Mouse (Mus musculus) embryonic facial prominence, embryonic 10.5 days (tissue): Measurements from ENCODE around the gene Trip10. TPM values are rescaled to one million over a fixed set of nuclear protein-coding genes. Genes with fewer than 3 reads are reported as not detected.
A peak's percentile ranks its signal among the peaks of the same experiment; 100 is the strongest.

Source experiments
- DNase-seq: peaks from one replicate; pipeline ENCODE4 v3.0.0-alpha.2; 2017; ENCODE audit warnings: low spot score
- H3K27ac ChIP-seq: fragments of 300-500 bp; sonication (generic); replicated peaks from 2 replicates; pipeline ENCODE4 v1.5.1; 2016; ENCODE audit warnings: mild to moderate bottlenecking
- H3K27me3 ChIP-seq: fragments of 300-500 bp; sonication (generic); replicated peaks from 2 replicates; pipeline ENCODE4 v1.6.1; 2016; ENCODE audit warnings: low read depth, mild to moderate bottlenecking; ENCODE audit not compliant: poor library complexity, severe bottlenecking
- H3K36me3 ChIP-seq: fragments of 300-500 bp; sonication (generic); replicated peaks from 2 replicates; pipeline ENCODE4 v1.6.1; 2016; ENCODE audit warnings: mild to moderate bottlenecking, moderate library complexity
- H3K4me1 ChIP-seq: fragments of 300-500 bp; sonication (generic); 2 replicates; pipeline ENCODE4 v1.6.1; 2016
- H3K4me3 ChIP-seq: fragments of 300-500 bp; sonication (generic); 2 replicates; pipeline ENCODE4 v1.5.1; 2016; ENCODE audit warnings: mild to moderate bottlenecking, moderate library complexity
- H3K9me3 ChIP-seq: fragments of 300-500 bp; sonication (generic); 2 replicates; pipeline ENCODE4 v1.6.1; 2016; ENCODE audit warnings: mild to moderate bottlenecking
- WGBS: fragments of 180-500 bp; shearing (Covaris S2); methylation state at CpG from one replicate; pipeline ENCODE4 v1.1.7; 2016; 5-methylcytosine and 5-hydroxymethylcytosine counted together
- polyA plus RNA-seq: library from polyadenylated mRNA; unstranded; fragments of >200 nt; fragmentation: Nextera tagmentation; extraction: Ambion mirVana; gene quantifications from 2 replicates; pipeline ENCODE4 v1.2.1, GENCODE M21; 2016

Gene Trip10
- polyA plus RNA-seq, result 37.4 and 42.2 TPM in 2 replicates

DNA sequence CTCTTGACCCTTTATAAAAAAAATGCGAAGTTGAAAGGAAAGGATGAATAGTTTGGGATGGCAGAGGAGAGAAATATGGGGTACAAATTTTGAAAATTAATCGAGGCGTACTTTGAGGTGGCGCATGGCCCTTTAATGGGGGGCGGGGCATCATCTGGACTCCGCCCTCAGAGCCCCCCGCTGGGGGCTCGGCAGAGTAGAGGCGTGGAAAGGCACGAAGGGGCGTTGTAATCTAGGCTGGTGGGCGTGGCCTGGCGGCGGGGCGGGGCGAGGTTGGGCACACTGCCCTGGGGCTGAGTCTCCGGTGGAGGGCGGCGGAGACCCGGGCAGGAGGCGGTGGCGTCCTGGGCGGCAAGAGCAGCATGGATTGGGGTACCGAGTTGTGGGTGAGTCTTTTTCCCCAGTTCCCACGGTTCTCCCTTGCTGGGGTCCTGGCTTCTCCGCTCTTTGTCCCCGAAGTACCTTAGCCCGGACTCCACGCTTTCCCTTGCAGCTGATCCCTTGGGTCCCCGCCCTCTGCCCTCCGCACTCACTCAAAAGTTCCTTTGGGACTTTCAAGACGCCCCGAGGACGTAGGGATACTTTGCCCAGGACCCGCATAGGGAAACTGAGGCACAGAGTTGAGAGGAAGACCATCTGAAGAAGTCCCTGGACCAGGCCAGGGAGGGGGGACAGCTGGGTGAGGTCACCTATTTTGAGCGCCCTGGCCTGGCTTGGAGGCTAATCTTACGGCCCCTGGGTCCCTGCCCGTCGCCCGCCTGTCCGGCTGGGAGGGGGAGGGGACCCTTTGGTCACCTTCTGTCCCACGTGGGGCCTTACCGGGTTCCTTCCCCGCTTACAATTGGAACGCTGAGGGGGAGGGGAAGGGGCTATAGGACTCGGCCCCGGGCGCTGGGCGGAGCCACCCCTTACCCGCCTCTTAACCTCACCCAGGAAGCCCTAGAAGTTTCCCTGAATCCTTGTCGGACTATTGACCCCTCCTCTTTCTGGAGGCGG, at the start of gene Trip10:
Gene Trip10 (plus strand): TSS at position 270 of the 996 bp plus-strand sequence.
- peak within 1 kb of the TSS; percentile 82 for H3K4me3 ChIP-seq
- no peaks in the 10 kb centered on the region for H3K9me3 ChIP-seq
- peaks cover 23% of the 10 kb centered on the region for H3K36me3 ChIP-seq
- peak; percentile 97 for DNase-seq
- H3K27me3 ChIP-seq, result no peaks in the 10 kb centered on the region
- WGBS, result under 1% methylated on average over 52 of the region's 52 CpGs
- peak within 1 kb of the TSS; percentile 89 for H3K27ac ChIP-seq
- peaks cover 34% of the 10 kb centered on the region for H3K4me1 ChIP-seq

- 82% methylated on average over 10 of the region's 10 CpGs for WGBS
- Histone ChIP-seq H3K4me3 (no peak overlapping the region), H3K27ac (no peak overlapping the region), H3K27me3 (no peaks in the 10 kb centered on the region), H3K9me3 (no peaks in the 10 kb centered on the region), H3K36me3 (no peaks in the 10 kb centered on the region), H3K4me1 (no peaks in the 10 kb centered on the region)
- DNase-seq, result no peak
These were observed 47.2 kb upstream of the Trip10 start for GRCm38 (mm10) chr17:57201841-57202724.

- H3K27ac ChIP-seq, result no peak overlapping the region
- no peaks in the 10 kb centered on the region for H3K9me3 ChIP-seq
- no peaks in the 10 kb centered on the region for H3K27me3 ChIP-seq
- DNase-seq, result no peak
- no peak overlapping the region for H3K4me3 ChIP-seq
- no peaks in the 10 kb centered on the region for H3K36me3 ChIP-seq
- no peaks in the 10 kb centered on the region for H3K4me1 ChIP-seq
- 90% methylated on average over 3 of the region's 3 CpGs for WGBS
These were observed 41.3 kb upstream of the Trip10 start for GRCm38 (mm10) chr17:57207938-57208337.

DNA sequence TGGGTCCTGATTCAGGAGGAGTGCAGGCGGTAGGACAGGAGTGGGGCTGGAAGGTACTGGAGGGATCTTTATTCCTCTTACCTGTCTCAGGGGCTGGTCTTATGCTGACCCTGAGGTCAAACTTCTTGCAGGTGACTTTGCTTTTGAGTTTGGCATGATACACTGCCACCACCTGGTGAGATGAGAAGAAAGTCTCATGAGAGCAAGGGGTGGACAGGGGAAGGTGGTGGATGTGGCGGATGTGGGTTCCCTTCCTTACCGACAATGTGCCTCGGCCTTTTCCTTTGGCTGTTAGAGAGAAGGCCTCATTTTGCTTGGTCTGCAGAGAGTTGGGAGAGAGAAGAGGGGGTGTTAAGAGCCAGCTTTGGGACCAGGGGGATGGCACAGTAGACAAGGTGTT, 39.9 kb upstream of the Trip10 start:
- no peak for DNase-seq
- no peaks in the 10 kb centered on the region for H3K36me3 ChIP-seq
- no peak overlapping the region for H3K4me3 ChIP-seq
- no peaks in the 10 kb centered on the region for H3K4me1 ChIP-seq
- no peaks in the 10 kb centered on the region for H3K9me3 ChIP-seq
- no peaks in the 10 kb centered on the region for H3K27me3 ChIP-seq
- no peak overlapping the region for H3K27ac ChIP-seq
- 75% methylated on average over 4 of the region's 4 CpGs for WGBS

DNA sequence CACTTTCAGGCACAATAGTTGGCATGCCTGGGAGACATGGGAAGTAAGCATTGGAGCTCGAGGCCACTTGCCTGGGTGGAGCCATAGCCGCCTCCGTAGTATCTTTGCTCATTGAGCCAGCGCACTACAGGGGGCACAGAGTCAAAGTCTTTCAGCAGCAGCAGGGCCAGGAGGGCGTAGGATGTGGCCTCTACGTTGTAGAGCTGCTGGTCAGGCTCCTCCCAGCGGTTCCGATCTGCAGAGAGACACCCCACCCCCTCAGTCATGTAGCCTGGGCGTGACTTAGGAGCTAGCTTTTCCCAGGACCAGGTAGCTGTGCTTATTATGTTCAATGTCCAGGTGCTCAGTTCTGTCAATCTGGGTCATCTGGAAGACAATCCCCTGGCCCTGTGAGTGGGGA, 37.8 kb upstream of the Trip10 start:
- WGBS, result 66% methylated on average over 9 of the region's 9 CpGs
- no peaks in the 10 kb centered on the region; the same call in 1 of the 2 replicates for H3K27me3 ChIP-seq
- H3K4me1 ChIP-seq, result no peaks in the 10 kb centered on the region
- no peaks in the 10 kb centered on the region for H3K9me3 ChIP-seq
- no peaks in the 10 kb centered on the region for H3K36me3 ChIP-seq
- H3K27ac ChIP-seq, result no peak overlapping the region
- H3K4me3 ChIP-seq, result no peak overlapping the region
- no peak for DNase-seq

- no peaks in the 10 kb centered on the region for H3K9me3 ChIP-seq
- DNase-seq, result no peak
- H3K4me3 ChIP-seq, result no peak overlapping the region
- no peaks in the 10 kb centered on the region for H3K36me3 ChIP-seq
- no peak overlapping the region for H3K27ac ChIP-seq
- H3K27me3 ChIP-seq, result no peaks in the 10 kb centered on the region; the same call in 1 of the 2 replicates
- 47% methylated on average over 13 of the region's 13 CpGs for WGBS
- H3K4me1 ChIP-seq, result no peaks in the 10 kb centered on the region
These were observed 34.4 kb upstream of the Trip10 start for GRCm38 (mm10) chr17:57214676-57215387.

DNA sequence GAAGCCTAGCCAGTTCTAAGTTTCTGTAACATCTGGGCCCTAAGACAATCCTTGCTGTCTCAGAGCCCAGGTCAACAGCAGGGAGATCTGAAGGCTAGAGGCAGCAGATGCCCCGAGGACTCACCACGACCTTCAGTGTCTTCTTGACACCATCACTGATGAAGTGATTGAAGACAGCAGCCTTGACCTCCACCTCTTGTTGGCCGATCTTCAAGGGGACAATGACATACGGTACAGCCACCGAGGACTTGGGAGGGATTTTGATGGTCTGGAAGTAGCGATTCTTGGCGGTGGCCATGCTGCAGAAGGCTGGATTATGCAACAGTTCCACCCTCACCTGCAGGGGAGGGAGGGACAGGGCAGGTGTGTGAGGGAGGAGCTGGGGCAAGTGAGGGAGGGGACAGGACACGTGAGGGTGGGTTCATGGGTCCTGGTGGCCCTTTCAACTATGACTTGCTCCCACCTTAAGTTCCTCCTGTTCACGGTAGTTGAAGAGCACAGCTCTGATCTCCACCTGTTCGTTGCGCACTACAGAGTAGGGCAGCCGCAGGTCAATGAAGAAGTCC, 30.8 kb upstream of the Trip10 start:
- Histone ChIP-seq H3K4me3 (no peak overlapping the region), H3K9me3 (no peaks in the 10 kb centered on the region), H3K27me3 (peaks cover 4% of the 10 kb centered on the region; the same call in 1 of the 2 replicates), H3K27ac (no peak overlapping the region), H3K36me3 (no peaks in the 10 kb centered on the region), H3K4me1 (no peaks in the 10 kb centered on the region)
- DNase-seq, result no peak
- WGBS, result 77% methylated on average over 12 of the region's 12 CpGs

DNA sequence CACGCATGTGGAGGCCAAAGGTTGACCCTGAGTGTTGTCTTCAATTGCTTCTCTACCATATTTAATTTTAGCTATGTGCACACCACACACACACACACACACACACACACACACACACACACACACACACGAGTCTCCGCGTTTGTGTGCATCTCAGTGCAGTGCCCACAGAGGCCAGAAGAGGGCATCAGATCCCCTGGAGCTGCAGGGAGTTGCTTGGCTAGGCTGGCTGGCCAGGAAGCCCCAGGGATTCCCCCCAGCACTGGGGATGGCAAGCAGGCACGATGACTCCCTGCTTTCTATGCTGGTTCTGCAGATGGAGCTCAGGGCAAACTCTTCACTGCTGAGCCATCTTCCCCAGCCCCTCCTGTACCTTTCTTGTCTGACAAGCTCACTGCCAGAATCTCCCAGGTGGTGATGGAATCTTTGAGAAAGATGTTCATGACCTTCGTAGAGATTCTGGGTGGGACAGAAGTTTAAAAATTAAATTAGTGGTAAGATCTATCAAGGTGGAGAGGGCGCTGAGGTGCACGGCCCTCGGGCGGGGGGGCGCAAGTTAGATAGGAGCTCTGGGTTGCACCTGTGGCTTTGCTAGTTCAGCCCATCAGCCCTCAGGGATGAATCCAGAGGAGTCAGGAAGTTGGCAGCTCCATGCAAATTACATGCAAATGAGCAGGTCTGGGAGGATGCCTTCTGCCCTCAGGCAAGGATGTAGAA, 29.9 kb upstream of the Trip10 start:
- Histone ChIP-seq H3K27me3 (peaks cover 4% of the 10 kb centered on the region; the same call in 1 of the 2 replicates), H3K36me3 (no peaks in the 10 kb centered on the region), H3K4me1 (no peaks in the 10 kb centered on the region), H3K4me3 (no peak overlapping the region), H3K9me3 (no peaks in the 10 kb centered on the region), H3K27ac (no peak overlapping the region)
- DNase-seq, result peak; percentile 72
- 21% methylated on average over 11 of the region's 11 CpGs for WGBS

DNA sequence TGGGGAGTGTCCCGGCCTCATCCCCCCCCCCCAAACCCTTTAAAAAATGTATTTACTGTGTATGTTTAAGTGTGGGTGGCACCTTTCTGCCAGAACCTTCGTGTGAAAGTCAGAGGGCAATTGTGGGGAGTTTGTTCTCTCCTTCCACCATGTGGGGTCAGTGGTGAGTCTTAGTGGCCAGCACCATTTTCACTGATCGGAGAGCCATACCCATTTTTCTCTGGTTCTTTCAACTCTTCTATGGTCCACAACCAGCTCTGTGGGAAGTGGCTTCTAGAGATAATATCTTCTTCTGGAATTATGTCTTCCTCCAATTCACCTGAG, 29.4 kb upstream of the Trip10 start:
- Histone ChIP-seq H3K4me1 (no peaks in the 10 kb centered on the region), H3K27ac (no peak overlapping the region), H3K27me3 (peaks cover 4% of the 10 kb centered on the region; the same call in 1 of the 2 replicates), H3K9me3 (no peaks in the 10 kb centered on the region), H3K4me3 (no peak overlapping the region), H3K36me3 (no peaks in the 10 kb centered on the region)
- 24% methylated on average over 3 of the region's 3 CpGs for WGBS
- no peak for DNase-seq

DNA sequence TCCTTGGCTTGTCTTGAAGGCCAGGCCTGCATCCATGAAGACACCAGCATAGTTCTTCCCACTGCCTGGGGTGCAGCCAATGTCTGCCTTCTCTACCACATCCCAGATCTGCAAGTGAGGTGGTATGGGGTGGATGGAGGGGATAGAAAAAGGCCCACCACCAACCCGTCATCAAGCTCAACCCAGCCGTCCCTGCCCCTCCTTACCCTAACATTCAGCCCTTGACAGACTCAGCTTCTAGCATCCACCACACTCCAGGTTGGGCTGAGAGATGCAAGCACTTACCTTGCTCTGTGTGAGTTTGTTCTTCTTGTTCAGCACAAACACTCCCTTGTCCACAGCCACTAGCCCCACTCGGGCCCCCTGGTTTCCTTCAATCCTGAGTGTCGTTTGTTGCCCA, 27.3 kb upstream of the Trip10 start:
- H3K27ac ChIP-seq, result no peak overlapping the region
- 75% methylated on average over 4 of the region's 4 CpGs for WGBS
- H3K27me3 ChIP-seq, result peaks cover 4% of the 10 kb centered on the region; the same call in 1 of the 2 replicates
- H3K9me3 ChIP-seq, result no peaks in the 10 kb centered on the region
- no peaks in the 10 kb centered on the region for H3K4me1 ChIP-seq
- DNase-seq, result no peak
- H3K4me3 ChIP-seq, result no peak overlapping the region
- H3K36me3 ChIP-seq, result no peaks in the 10 kb centered on the region

DNA sequence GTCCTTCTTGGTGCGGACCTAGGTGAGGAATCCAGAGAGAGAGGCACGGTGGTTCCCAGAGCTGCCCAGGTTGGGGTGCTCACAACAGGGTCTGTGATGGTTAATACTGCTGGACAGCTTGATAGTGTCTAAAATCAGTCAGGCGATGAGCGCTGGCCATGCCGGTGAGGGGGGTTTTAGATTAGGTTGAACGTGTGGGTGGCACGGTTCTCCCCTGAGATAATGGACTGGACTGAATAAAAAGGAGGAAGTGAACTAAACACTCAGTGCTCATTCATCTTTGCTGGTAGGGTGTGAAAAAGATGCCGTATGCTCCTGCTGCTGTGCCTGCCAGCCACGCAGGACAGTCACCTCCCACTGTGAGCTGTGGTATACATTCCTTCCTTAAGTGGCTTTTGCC, 25.9 kb upstream of the Trip10 start:
- H3K4me1 ChIP-seq, result no peaks in the 10 kb centered on the region
- no peak for DNase-seq
- WGBS, result 88% methylated on average over 9 of the region's 9 CpGs
- no peaks in the 10 kb centered on the region for H3K9me3 ChIP-seq
- H3K27me3 ChIP-seq, result peaks cover 4% of the 10 kb centered on the region; the same call in 1 of the 2 replicates
- no peak overlapping the region for H3K27ac ChIP-seq
- no peaks in the 10 kb centered on the region for H3K36me3 ChIP-seq
- no peak overlapping the region for H3K4me3 ChIP-seq
